Mouse (Mus musculus) intestine, embryonic 14.5 days (tissue): ENCODE measurements at regions not wholly inside any gene's neighbourhood (a gene's known extent, or its start where the extent isn't known, plus 50 kb on each side); places are given as distances from the start of the nearest gene placed in this dataset.

Source experiments
- ATAC-seq: fragments of 200-750 bp; cut with Nextera tagmentation; replicated peaks from 2 replicates; pipeline ENCODE4 v1.8.0; 2017; ENCODE audit warnings: low read depth, moderate number of reproducible peaks, moderate TSS enrichment, moderate library complexity; ENCODE audit not compliant: low FRiP score, low TSS enrichment
- DNase-seq: peaks from one replicate; pipeline ENCODE4 v3.0.0-alpha.2; 2018; ENCODE audit warnings: low spot score
- H3K27ac ChIP-seq: fragments of 300-500 bp; sonication (generic); 2 replicates; pipeline ENCODE4 v1.5.1; 2014; ENCODE audit warnings: low read depth, mild to moderate bottlenecking, control low read depth
- H3K27me3 ChIP-seq: fragments of 300-500 bp; sonication (generic); replicated peaks from 2 replicates; pipeline ENCODE4 v1.6.1; 2014; ENCODE audit warnings: low read length, control low read depth; ENCODE audit not compliant: control insufficient read depth, insufficient read depth
- H3K36me3 ChIP-seq: fragments of 300-500 bp; sonication (generic); 2 replicates; pipeline ENCODE4 v1.6.1; 2014; ENCODE audit warnings: low read length, control low read depth; ENCODE audit not compliant: control insufficient read depth, insufficient read depth
- H3K4me1 ChIP-seq: fragments of 300-500 bp; sonication (generic); replicated peaks from 2 replicates; pipeline ENCODE4 v1.6.1; 2014; ENCODE audit warnings: low read length, control low read depth, mixed read lengths; ENCODE audit not compliant: control insufficient read depth, insufficient read depth
- H3K4me2 ChIP-seq: fragments of 300-500 bp; sonication (generic); 2 replicates; pipeline ENCODE4 v1.6.1; 2014; ENCODE audit warnings: low read length
- H3K4me3 ChIP-seq: fragments of 300-500 bp; sonication (generic); 2 replicates; pipeline ENCODE4 v1.5.1; 2014; ENCODE audit warnings: low read depth, low read length, control low read depth, mixed read lengths
- H3K9ac ChIP-seq: fragments of 300-500 bp; sonication (generic); 2 replicates; pipeline ENCODE4 v1.6.1; 2014; ENCODE audit warnings: mild to moderate bottlenecking, low read length
- H3K9me3 ChIP-seq: fragments of 300-500 bp; sonication (generic); 2 replicates; pipeline ENCODE4 v1.6.1; 2016; ENCODE audit warnings: low read length, control low read depth; ENCODE audit not compliant: control insufficient read depth
- WGBS: fragments of 180-500 bp; shearing (Covaris S2); extraction: QIAGEN DNeasy Blood & Tissue Kit; methylation state at CpG from one replicate; pipeline ENCODE4 v1.1.7; 2014; 5-methylcytosine and 5-hydroxymethylcytosine counted together

- DNase-seq: no peak
- H3K4me1 ChIP-seq: no peaks in the 10 kb centered on the region
- H3K4me2 ChIP-seq: no peak overlapping the region
- no peaks in the 10 kb centered on the region for H3K36me3 ChIP-seq
- 56% methylated on average over 4 of the region's 4 CpGs for WGBS
- no peaks in the 10 kb centered on the region for H3K27me3 ChIP-seq
- no peak overlapping the region for H3K9ac ChIP-seq
- ATAC-seq: no peak
- H3K9me3 ChIP-seq: no peaks in the 10 kb centered on the region
- H3K27ac ChIP-seq: no peak overlapping the region
- H3K4me3 ChIP-seq: no peak overlapping the region
These were observed 167.7 kb downstream of the Ifng start for GRCm38 (mm10) chr10:118608376-118609145.

- no peaks in the 10 kb centered on the region for H3K36me3 ChIP-seq
- H3K27ac ChIP-seq: no peak overlapping the region
- WGBS: 75% methylated on average over 4 of the region's 4 CpGs
- no peak overlapping the region for H3K4me3 ChIP-seq
- H3K4me1 ChIP-seq: no peaks in the 10 kb centered on the region
- no peaks in the 10 kb centered on the region for H3K9me3 ChIP-seq
- no peak overlapping the region for H3K9ac ChIP-seq
- no peaks in the 10 kb centered on the region for H3K27me3 ChIP-seq
- no peak for DNase-seq
- no peak overlapping the region for H3K4me2 ChIP-seq
- ATAC-seq: no peak
These were observed 168.3 kb downstream of the Ifng start for GRCm38 (mm10) chr10:118609157-118609556.

GRCm38 (mm10) chr10:118610868-118611461, 170.1 kb downstream of the Ifng start:
- Histone ChIP-seq H3K27ac (no peak overlapping the region), H3K36me3 (no peaks in the 10 kb centered on the region), H3K4me1 (no peaks in the 10 kb centered on the region), H3K4me2 (no peak overlapping the region), H3K27me3 (no peaks in the 10 kb centered on the region), H3K4me3 (no peak overlapping the region), H3K9me3 (no peaks in the 10 kb centered on the region), H3K9ac (no peak overlapping the region)
- WGBS: 86% methylated on average over 7 of the region's 7 CpGs
- ATAC-seq (no peak), DNase-seq (no peak)

GRCm38 (mm10) chr10:118612091-118612490, 171.2 kb downstream of the Ifng start:
- WGBS: 86% methylated on average over 7 of the region's 7 CpGs
- no peak overlapping the region for H3K27ac ChIP-seq
- no peaks in the 10 kb centered on the region for H3K4me1 ChIP-seq
- DNase-seq (no peak), ATAC-seq (no peak)
- no peak overlapping the region for H3K4me2 ChIP-seq
- no peaks in the 10 kb centered on the region for H3K9me3 ChIP-seq
- no peaks in the 10 kb centered on the region for H3K36me3 ChIP-seq
- no peak overlapping the region for H3K4me3 ChIP-seq
- no peak overlapping the region for H3K9ac ChIP-seq
- H3K27me3 ChIP-seq: no peaks in the 10 kb centered on the region

- ATAC-seq (no peak), DNase-seq (no peak)
- Histone ChIP-seq H3K27me3 (no peaks in the 10 kb centered on the region), H3K9ac (no peak overlapping the region), H3K27ac (no peak overlapping the region), H3K36me3 (no peaks in the 10 kb centered on the region), H3K4me3 (no peak overlapping the region), H3K9me3 (no peaks in the 10 kb centered on the region), H3K4me1 (no peaks in the 10 kb centered on the region), H3K4me2 (no peak overlapping the region)
- 83% methylated on average over 14 of the region's 14 CpGs for WGBS
These were observed 172.3 kb downstream of the Ifng start for GRCm38 (mm10) chr10:118613056-118613695.

- no peaks in the 10 kb centered on the region for H3K27me3 ChIP-seq
- ATAC-seq (no peak), DNase-seq (no peak)
- no peaks in the 10 kb centered on the region for H3K4me1 ChIP-seq
- no peaks in the 10 kb centered on the region for H3K36me3 ChIP-seq
- no peak overlapping the region for H3K4me3 ChIP-seq
- 92% methylated on average over 6 of the region's 6 CpGs for WGBS
- H3K27ac ChIP-seq: no peak overlapping the region
- H3K9me3 ChIP-seq: no peaks in the 10 kb centered on the region
- H3K9ac ChIP-seq: no peak overlapping the region
- no peak overlapping the region for H3K4me2 ChIP-seq
These were observed 173.5 kb downstream of the Ifng start for GRCm38 (mm10) chr10:118614251-118614865.

- no peak overlapping the region for H3K9ac ChIP-seq
- no peak for ATAC-seq
- no peak overlapping the region for H3K4me3 ChIP-seq
- 82% methylated on average over 10 of the region's 10 CpGs for WGBS
- no peaks in the 10 kb centered on the region for H3K4me1 ChIP-seq
- H3K27ac ChIP-seq: no peak overlapping the region
- no peaks in the 10 kb centered on the region for H3K9me3 ChIP-seq
- no peaks in the 10 kb centered on the region for H3K36me3 ChIP-seq
- no peaks in the 10 kb centered on the region for H3K27me3 ChIP-seq
- DNase-seq: no peak
- no peak overlapping the region for H3K4me2 ChIP-seq
These were observed 174.5 kb downstream of the Ifng start for GRCm38 (mm10) chr10:118615131-118616020.

- Histone ChIP-seq H3K4me3 (no peak overlapping the region), H3K9ac (no peak overlapping the region), H3K36me3 (no peaks in the 10 kb centered on the region), H3K9me3 (no peaks in the 10 kb centered on the region), H3K27me3 (no peaks in the 10 kb centered on the region), H3K4me1 (no peaks in the 10 kb centered on the region), H3K4me2 (no peak overlapping the region), H3K27ac (no peak overlapping the region)
- WGBS: 82% methylated on average over 5 of the region's 5 CpGs
- ATAC-seq (no peak), DNase-seq (no peak)
These were observed 175.3 kb downstream of the Ifng start for GRCm38 (mm10) chr10:118616031-118616615.
